Mouse (Mus musculus): Measurements from ENCODE around the gene Nedd9. TPM values are rescaled to one million over a fixed set of nuclear protein-coding genes. Genes with fewer than 3 reads are reported as not detected.

Gene Nedd9
- total RNA-seq (2012; rRNA removed) (0.15 and 0.20 TPM in 2 replicates), polyA plus RNA-seq (2012; ENCODE audit: insufficient read depth in 1 of 2, insufficient read length in 2 of 2, low read depth in 1 of 2, low replicate concordance in 2 of 2, missing spikeins in 1 of 2) (under 1 TPM in 1 of 2 experiments, not detected in 1; 0.25 TPM)

GRCm38 (mm10) chr13:41486606-41487408 is at the start of gene Nedd9:
Gene Nedd9 (minus strand): TSS chr13:41487362.
- Histone ChIP-seq H3K79me2 (ENCODE audit: control insufficient read depth, insufficient read depth, low read length, poor library complexity) (no peaks in the 10 kb centered on the region), H3K27ac (ENCODE audit: control insufficient read depth, low read depth, low read length) (no peak within 1 kb of the TSS), H3K4me1 (ENCODE audit: control insufficient read depth in 1 of 2, insufficient read depth in 2 of 2, low read length in 2 of 2) (no peaks in the 10 kb centered on the region), H3K9me3 (replicated peaks; ENCODE audit: insufficient read depth, low read length) (no peaks in the 10 kb centered on the region), H3K9ac (ENCODE audit: control insufficient read depth, low read depth, low read length, poor library complexity, severe bottlenecking) (no peak within 1 kb of the TSS), H3K27me3 (ENCODE audit: control insufficient read depth in 1 of 2, insufficient read depth in 2 of 2, low read length in 2 of 2) (no peaks in the 10 kb centered on the region; a peak in 1 of 4 replicates), H3K36me3 (ENCODE audit: control insufficient read depth in 1 of 2, insufficient read depth in 2 of 2, low read length in 2 of 2) (no peaks in the 10 kb centered on the region), H3K4me3 (ENCODE audit: control insufficient read depth in 1 of 2, insufficient read depth in 1 of 2, low read depth in 2 of 2, low read length in 2 of 2) (no peak within 1 kb of the TSS)
- TF ChIP-seq E2F4 (IDR thresholded peaks at IDR 0.05; ENCODE audit: borderline replicate concordance, low read depth, low read length) (no peak), RCOR1 (IDR thresholded peaks at IDR 0.05; ENCODE audit: low read depth, low read length) (no peak), CTCF (IDR thresholded peaks at IDR 0.05 in 2 of 3, conservative IDR thresholded peaks at IDR 0.05 in 1 of 3; ENCODE audit: control insufficient read depth in 1 of 3, insufficient read depth in 1 of 3, low read depth in 2 of 3, low read length in 3 of 3, poor library complexity in 1 of 3, severe bottlenecking in 1 of 3) (no peak), SIN3A (IDR thresholded peaks at IDR 0.05; ENCODE audit: low read length) (no peak), MAFK (IDR thresholded peaks at IDR 0.05; ENCODE audit: borderline replicate concordance, low read depth, low read length) (no peak), ZKSCAN1 (IDR thresholded peaks at IDR 0.05; ENCODE audit: low read depth, low read length) (no peak), MAZ (IDR thresholded peaks at IDR 0.05; ENCODE audit: low read depth, low read length) (no peak), USF2 (IDR thresholded peaks at IDR 0.05; ENCODE audit: borderline replicate concordance in 1 of 2, insufficient read depth in 1 of 2, low read depth in 1 of 2, low read length in 2 of 2) (no peak), GATA1 (IDR thresholded peaks at IDR 0.05; ENCODE audit: low read depth, low read length) (no peak), HCFC1 (IDR thresholded peaks at IDR 0.05; ENCODE audit: low read depth, low read length) (no peak), POLR2AphosphoS5 (IDR thresholded peaks at IDR 0.05; ENCODE audit: borderline replicate concordance, low read depth, low read length) (no peak)
- no peak for DNase-seq (ENCODE audit: low read depth, low spot score)

DNA sequence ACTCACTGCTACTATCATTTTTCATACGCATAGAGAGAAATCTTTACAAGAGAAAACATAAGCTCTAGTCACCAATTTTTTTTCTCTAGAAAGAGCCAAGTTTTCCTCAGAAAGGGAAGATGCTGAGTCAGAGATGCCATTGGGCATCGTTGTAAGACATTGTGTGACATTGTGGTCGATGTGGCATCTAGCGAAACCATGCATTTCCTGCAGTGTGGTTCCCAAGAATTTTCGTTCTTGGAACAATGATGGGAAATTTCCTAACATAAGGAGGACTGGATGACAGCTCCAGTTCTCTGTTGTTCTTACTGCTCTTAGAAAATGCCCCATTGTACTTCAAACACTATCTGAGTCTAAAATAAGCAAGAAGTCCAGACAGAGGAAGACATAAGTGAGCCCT is 45.5 kb upstream of the Nedd9 start:
- Histone ChIP-seq H3K9ac (ENCODE audit: control insufficient read depth, low read depth, low read length, poor library complexity, severe bottlenecking) (no peak overlapping the region), H3K79me2 (ENCODE audit: control insufficient read depth, insufficient read depth, low read length, poor library complexity) (no peaks in the 10 kb centered on the region), H3K27me3 (ENCODE audit: control insufficient read depth in 1 of 2, insufficient read depth in 2 of 2, low read length in 2 of 2) (no peaks in the 10 kb centered on the region), H3K36me3 (ENCODE audit: control insufficient read depth in 1 of 2, insufficient read depth in 2 of 2, low read length in 2 of 2) (no peaks in the 10 kb centered on the region), H3K4me1 (ENCODE audit: control insufficient read depth in 1 of 2, insufficient read depth in 2 of 2, low read length in 2 of 2) (no peaks in the 10 kb centered on the region), H3K27ac (ENCODE audit: control insufficient read depth, low read depth, low read length) (no peak overlapping the region), H3K9me3 (replicated peaks; ENCODE audit: insufficient read depth, low read length) (no peaks in the 10 kb centered on the region), H3K4me3 (ENCODE audit: control insufficient read depth in 1 of 2, insufficient read depth in 1 of 2, low read depth in 2 of 2, low read length in 2 of 2) (no peak overlapping the region)
- DNase-seq (ENCODE audit: low read depth, low spot score): no peak
- TF ChIP-seq UBTF (IDR thresholded peaks at IDR 0.05; ENCODE audit: borderline replicate concordance, insufficient read depth, low read depth, low read length) (no peak), MYB (IDR thresholded peaks at IDR 0.05; ENCODE audit: low read depth, low read length) (no peak), HCFC1 (IDR thresholded peaks at IDR 0.05; ENCODE audit: low read depth, low read length) (no peak), ZC3H11A (IDR thresholded peaks at IDR 0.05; ENCODE audit: low read depth, low read length) (no peak)
